Mouse (Mus musculus): ENCODE measurements around the gene Mixl1. TPM values are rescaled to one million over a fixed set of nuclear protein-coding genes. Genes with fewer than 3 reads are reported as not detected.

Mixl1 gene
- polyA plus RNA-seq (2015; fragmentation: Nextera tagmentation; extraction: Ambion mirVana): 0.11 TPM in 1 of 2 replicates, not detected in the other

DNA sequence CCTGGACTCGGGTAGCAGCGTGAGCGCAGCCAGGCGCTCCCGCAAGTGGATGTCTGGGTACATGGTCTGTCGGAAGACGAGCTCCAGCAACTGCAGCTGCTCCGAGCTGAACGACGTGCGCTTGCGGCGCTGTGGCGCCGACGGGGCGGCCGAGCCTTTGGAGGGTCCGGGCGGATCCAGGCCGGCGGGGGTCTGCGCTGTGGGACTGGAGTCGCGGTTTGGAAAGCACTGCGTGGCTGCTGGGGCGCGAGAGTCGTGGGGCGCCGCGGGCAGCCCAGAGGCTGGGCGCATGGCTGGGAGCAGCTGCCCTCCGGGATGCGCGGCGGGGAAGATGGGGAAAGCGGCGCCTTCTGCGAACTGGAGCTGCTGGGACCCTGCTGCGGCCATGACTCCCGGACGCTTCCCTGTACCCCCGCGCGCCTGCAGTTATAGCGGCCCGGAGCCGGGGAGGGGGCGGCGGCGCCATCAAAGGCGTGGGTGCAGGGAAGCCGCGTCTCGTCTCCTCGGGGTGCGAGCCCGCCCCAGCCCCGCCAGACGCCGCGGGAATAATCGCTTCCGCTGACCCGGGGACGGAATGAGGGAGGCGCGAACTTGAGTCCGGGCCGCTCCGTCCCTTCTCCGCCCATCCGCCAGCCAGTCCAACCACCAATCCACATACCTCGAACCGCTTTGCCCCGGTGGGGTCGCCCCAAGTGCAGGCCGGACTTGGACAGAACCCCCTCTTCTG is at the start of gene Mixl1:
Gene Mixl1 (minus strand): TSS at position 409 of the 727 bp plus-strand sequence.

DNA sequence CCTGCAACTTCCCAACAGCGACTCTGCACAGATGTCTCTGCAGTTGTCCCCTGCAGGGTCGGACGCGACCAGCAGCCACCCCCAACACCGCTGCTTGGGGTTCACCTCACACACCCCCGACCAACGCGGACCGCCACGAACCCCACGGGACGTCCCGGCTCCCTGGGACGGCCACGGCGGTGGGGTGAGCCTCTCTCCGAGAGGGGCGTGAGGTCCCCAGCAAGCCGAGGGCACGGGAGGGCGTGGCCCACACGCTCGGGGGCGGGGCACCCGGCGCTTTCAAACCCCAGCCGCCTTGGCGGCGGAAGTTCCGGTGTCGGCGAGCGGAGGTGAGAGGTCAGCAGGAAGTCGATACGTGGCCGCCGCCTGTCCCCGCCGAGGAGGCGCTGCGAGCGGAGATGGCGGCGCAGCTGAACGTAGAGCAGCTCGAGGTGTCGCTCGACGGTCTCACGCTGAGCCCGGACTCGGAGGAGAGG is 28.9 kb upstream of the Mixl1 start, which contains the start of gene Acbd3:
Gene Acbd3 (plus strand): TSS at position 340 of the 476 bp plus-strand sequence.

Other genes starting within 250 kb of the Mixl1 start
- 26.7 and 28.8 TPM in 2 replicates for gene Stum, start 213.5 kb downstream of the Mixl1 start, polyA plus RNA-seq (2015; fragmentation: Nextera tagmentation; extraction: Ambion mirVana)
- gene Parp1, start 128.1 kb downstream of the Mixl1 start, polyA plus RNA-seq (2015; fragmentation: Nextera tagmentation; extraction: Ambion mirVana): 31.9 and 32.3 TPM in 2 replicates
- gene Lin9, start 55.9 kb downstream of the Mixl1 start, polyA plus RNA-seq (2015; fragmentation: Nextera tagmentation; extraction: Ambion mirVana): 3.7 and 4.3 TPM in 2 replicates
- gene Acbd3, start 29.0 kb upstream of the Mixl1 start, polyA plus RNA-seq (2015; fragmentation: Nextera tagmentation; extraction: Ambion mirVana): 20.0 and 23.1 TPM in 2 replicates
- gene H3f3a, start 116.9 kb upstream of the Mixl1 start, polyA plus RNA-seq (2015; fragmentation: Nextera tagmentation; extraction: Ambion mirVana): 1,358 and 1,510 TPM in 2 replicates
- 18.6 and 19.4 TPM in 2 replicates for gene Sde2, start 154.1 kb upstream of the Mixl1 start, polyA plus RNA-seq (2015; fragmentation: Nextera tagmentation; extraction: Ambion mirVana)
- 0.22 and 0.23 TPM in 2 replicates for gene Lefty2, start 196.1 kb upstream of the Mixl1 start, polyA plus RNA-seq (2015; fragmentation: Nextera tagmentation; extraction: Ambion mirVana)
- gene Pycr2, start 207.3 kb upstream of the Mixl1 start, polyA plus RNA-seq (2015; fragmentation: Nextera tagmentation; extraction: Ambion mirVana): 49.6 and 51.7 TPM in 2 replicates
- gene Lefty1, start 238.0 kb upstream of the Mixl1 start, polyA plus RNA-seq (2015; fragmentation: Nextera tagmentation; extraction: Ambion mirVana): 5.5 and 7.8 TPM in 2 replicates
- 29.7 and 31.1 TPM in 2 replicates for gene Tmem63a, start 245.3 kb upstream of the Mixl1 start, polyA plus RNA-seq (2015; fragmentation: Nextera tagmentation; extraction: Ambion mirVana)

Data from urinary bladder, postnatal 0 days (tissue).